Mouse (Mus musculus): Measurements from ENCODE around the gene Kctd3.

Gene Kctd3

DNA sequence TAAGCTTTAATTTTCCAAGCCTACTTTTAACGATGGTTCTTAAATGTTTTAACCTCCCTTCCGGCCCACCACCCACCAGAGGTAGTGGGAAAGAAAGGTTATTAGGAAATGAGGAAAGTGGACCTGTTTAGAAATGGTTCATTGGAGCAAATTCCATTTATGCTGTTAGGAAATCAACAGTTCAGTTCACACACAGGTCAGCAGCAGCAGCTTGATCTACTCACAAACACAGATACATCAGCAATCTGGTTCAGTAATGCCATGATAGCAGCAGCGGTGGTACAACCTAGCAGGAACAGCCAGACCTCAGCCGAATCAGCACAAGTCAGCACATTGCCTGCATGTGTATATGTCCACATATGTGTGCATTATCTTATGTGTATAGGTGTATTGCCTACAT, 3.0 kb upstream of the Kctd3 start:
- in situ Hi-C loops (cut with MseI, MboI), result no loop called here

DNA sequence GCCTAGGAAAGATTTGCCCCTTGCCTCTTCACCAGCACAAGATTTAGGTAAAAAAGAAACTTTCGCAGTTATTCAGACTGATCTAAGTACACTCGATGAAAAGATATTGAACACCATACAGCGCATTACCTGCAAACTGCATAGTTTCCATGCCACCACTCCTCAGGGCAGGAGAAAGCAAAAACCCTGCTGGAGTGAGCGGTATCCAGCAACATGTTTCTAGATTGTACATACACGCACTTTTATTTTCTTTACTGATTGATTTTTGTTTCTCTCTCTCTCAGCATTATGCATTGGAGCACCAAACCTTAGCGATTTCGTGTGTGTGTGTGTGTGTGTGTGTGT, 311 bp upstream of the Kctd3 start:
- in situ Hi-C loops (cut with MseI, MboI), result no loop called here

GRCm38 (mm10) chr1:189006826-189007225, 815 bp downstream of the Kctd3 start:
- in situ Hi-C loops (cut with MseI, MboI), result no loop called here

DNA sequence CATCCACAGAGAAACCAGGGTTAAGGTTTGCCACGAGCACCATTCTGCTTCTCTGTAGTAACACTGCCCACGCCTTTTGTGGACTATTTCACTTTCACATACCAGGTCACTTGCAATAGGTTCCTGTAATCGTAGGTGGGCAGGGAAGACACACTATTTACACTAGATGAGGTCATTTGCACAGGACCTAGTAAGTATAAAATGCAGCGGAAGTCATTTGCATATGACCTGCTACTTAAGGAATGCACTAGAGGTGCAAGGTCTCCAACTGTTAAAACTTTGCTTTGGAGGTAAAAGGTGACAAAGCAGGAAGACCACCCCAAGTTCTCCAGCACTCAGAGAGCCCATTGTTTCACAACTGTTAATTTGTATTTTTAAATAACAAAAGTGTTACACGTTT, 1.4 kb downstream of the Kctd3 start:
- in situ Hi-C loops (cut with MseI, MboI), result no loop called here

DNA sequence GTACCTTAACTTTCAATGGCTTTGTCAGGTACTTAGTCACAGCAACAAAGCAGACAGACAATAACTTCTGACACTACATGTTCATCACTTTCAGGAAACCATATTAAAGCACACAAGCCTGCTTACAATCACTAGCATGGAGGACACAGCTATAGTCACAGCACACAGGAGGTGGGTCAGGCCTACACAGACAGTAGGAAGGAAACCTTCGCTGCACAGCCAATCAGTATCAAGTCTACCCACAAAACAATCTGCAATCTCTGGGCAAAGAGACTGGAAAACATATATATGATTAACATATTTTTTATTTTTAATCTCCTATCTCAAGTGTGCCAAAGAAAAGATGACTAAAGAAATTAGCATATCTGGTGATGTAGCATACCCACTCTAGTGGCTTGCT, 2.9 kb downstream of the Kctd3 start:
- in situ Hi-C loops (cut with MseI, MboI), result no loop called here

GRCm38 (mm10) chr1:189001815-189002214, 5.8 kb downstream of the Kctd3 start:
- in situ Hi-C loops (cut with MseI, MboI), result no loop called here

DNA sequence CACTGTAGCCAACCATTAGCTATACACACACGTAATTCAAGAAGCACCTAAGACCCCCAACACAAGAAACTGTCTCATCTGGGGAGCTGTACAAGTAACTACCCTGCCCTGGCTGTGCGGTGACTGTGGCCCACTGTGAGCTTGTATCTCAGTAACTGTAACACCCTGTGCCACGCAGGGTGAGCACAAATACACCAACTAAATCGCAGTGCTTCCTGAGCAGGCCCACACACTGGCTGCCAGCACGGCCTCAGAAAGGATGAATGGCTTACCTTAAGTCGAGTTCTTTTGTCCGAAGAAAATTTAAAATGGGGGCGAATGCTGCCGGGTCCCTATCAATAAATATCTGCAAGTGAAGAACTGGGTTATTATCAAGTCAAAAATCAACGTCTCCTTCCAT, 7.7 kb downstream of the Kctd3 start:
- in situ Hi-C loops (cut with MseI, MboI), result no loop called here

GRCm38 (mm10) chr1:188997921-188998320, 9.7 kb downstream of the Kctd3 start:
- in situ Hi-C loops (cut with MseI, MboI), result no loop called here

DNA sequence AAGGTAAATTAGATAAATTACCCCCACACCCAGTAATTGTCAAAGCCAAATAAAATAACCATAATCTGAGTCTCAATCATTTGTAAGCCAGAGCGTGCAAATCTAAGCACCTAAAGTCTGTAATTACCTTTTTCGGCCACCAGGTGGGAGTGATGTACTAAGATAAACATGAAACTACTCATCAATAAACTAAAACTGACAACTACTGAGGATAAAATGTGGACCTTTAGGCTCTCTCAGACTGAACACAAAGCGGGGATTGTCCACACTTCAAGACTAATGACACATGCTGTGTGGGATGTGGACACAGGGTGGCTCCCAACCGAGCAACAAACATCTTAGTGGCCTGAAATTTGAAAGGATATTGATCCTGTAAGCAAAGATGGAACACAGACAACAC, 14.4 kb downstream of the Kctd3 start:
- in situ Hi-C loops (cut with MseI, MboI), result no loop called here

GRCm38 (mm10) chr1:188980050-188980449, 27.6 kb downstream of the Kctd3 start:
- in situ Hi-C loops (cut with MseI, MboI), result no loop called here

DNA sequence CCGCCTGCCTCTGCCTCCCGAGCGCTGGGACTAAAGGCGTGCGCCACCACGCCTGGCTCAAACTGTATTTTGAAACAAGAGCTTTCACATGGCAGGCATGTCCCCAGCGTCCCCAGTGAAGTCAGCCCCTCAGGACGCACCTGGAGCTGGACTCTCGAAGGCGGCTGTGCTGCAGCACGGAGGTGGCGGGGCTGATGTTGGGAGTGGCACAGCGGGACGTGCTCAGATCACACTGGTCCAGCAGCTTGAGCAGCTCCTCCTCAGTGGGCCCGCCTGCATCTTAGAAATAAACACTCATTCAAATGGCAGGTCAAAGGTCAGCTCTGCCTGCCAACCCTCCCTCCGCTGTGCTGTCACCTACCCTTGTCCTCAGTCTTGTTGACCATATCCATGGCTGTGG, 33.7 kb downstream of the Kctd3 start:
- in situ Hi-C loops (cut with MseI, MboI), result no loop called here

- in situ Hi-C loops (cut with MseI, MboI), result no loop called here
Measured at GRCm38 (mm10) chr1:188973078-188973477, 34.6 kb downstream of the Kctd3 start.

DNA sequence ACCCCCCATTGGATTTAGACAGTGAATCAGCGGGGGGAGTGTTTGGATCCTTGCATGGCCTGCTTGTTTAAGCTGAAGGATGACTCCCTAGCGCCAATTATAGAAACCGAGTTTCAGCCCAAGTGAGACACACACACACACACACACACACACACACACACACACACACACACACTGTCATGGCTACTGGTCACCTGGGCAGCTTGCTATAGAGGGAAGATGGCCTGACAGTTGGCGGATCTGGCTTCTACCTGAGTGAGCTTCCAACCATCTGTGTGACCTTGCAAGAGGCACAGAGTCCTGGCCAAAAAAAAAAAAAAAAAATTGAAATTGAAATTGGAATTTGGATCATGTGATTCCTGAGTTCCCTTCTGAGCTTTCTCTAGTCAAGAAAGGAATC, 55.1 kb downstream of the Kctd3 start:
- in situ Hi-C loops (cut with MseI, MboI), result no loop called here

GRCm38 (mm10) chr1:188951091-188951490, 56.5 kb downstream of the Kctd3 start:
- in situ Hi-C loops (cut with MseI, MboI), result no loop called here

DNA sequence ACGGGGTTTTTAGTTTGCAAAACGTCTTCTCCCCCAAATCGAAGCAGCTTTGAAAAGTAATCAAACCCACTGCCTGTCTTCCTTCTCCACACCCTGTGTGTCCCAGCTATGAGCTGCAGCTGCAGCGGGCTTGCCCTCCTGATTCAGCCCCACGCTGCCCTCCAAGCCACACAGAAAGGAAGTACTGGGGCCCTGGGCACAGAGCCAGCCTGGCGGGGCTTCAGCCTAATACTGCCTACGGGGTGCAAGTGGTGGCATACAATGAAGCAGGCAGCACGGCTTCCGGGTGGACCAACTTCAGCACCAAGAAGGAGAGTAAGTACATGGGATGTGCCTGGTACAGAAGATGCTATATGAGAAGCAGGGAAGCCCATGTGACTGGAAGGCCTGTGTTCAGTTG, 59.4 kb downstream of the Kctd3 start:
- in situ Hi-C loops (cut with MseI, MboI), result no loop called here

DNA sequence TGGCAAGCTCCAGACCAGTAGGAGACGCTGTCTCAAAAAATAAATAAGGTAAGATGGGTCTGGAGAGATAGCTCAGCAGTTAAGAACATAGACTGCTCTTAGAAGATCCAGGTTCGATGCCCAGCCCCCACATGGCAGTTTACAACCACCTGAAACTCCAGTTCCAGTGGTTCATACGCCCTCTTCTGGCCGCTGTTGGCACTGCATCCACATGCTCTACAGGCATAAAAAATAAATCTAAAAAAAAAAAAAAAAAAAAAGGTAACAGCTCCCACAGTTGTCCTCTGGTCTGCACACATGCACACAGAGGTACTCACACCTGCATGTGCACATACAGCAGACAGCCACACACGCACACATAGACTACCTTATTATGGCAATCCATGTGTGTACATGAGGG, 59.8 kb downstream of the Kctd3 start:
- in situ Hi-C loops (cut with MseI, MboI), result no loop called here

DNA sequence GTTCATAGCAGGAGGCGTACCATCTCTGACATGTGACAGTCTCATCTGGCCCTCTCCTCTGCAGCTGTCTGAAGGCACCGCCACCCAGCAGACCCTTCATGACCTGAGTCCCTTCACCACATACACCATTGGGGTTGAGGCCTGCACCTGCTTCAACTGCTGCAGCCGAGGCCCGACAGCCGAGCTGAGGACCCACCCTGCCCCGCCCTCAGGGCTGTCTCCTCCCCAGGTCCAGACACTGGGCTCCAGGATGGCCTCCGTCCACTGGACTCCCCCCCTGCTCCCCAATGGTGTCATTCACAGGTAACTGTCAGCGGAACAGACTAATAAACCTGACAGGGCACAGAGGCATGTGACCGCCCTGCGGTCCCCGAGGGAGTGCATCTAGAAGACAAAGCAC, 60.8 kb downstream of the Kctd3 start:
- in situ Hi-C loops (cut with MseI, MboI), result no loop called here

- in situ Hi-C loops (cut with MseI, MboI), result no loop called here
Measured at GRCm38 (mm10) chr1:188945326-188945725, 62.3 kb downstream of the Kctd3 start.

DNA sequence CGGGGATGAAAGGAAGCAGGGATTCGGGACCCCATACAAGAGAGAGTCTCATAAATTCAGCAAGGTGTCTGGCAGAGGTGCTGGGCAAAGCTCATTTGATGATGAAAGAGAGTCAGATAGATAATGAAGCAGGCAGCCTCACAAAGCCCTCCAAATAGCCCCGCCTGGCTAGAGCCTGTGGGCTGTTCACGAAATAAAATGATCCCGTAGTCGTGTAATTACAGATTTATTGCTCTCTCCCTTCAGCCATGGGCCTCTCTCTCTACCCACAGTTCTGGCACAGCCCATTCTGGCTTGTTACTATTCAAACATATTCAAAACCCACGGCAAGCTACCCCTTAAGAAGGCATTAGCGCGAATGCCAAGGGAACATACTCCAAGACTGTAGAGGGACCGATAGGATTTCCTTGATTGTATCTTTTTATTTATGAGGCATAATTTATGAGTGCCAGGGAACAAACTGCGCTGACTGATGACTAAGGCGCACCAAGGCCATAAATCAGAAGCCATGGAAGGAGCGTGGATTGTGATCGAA, 70.3 kb downstream of the Kctd3 start:
- in situ Hi-C loops (cut with MseI, MboI), result no loop called here
